Mouse (Mus musculus) intestine, embryonic 15.5 days (tissue): Measurements from ENCODE around the gene Nek6. TPM values are rescaled to one million over a fixed set of nuclear protein-coding genes. Genes with fewer than 3 reads are reported as not detected.

Source experiments
- ATAC-seq: fragments of 200-750 bp; cut with Nextera tagmentation; 2 replicates; pipeline ENCODE4 v1.8.0; 2017; ENCODE audit warnings: moderate TSS enrichment, moderate library complexity
- H3K27ac ChIP-seq: fragments of 300-500 bp; sonication (generic); 2 replicates; pipeline ENCODE4 v1.5.1; 2015; ENCODE audit warnings: mild to moderate bottlenecking, inconsistent platforms
- H3K27me3 ChIP-seq: fragments of 300-500 bp; sonication (generic); replicated peaks from 2 replicates; pipeline ENCODE4 v1.6.1; 2015; ENCODE audit warnings: inconsistent platforms
- H3K36me3 ChIP-seq: fragments of 300-500 bp; sonication (generic); 2 replicates; pipeline ENCODE4 v1.6.1; 2015; ENCODE audit warnings: inconsistent platforms
- H3K4me1 ChIP-seq: fragments of 300-500 bp; sonication (generic); replicated peaks from 2 replicates; pipeline ENCODE4 v1.6.1; 2015; ENCODE audit warnings: inconsistent platforms
- H3K4me2 ChIP-seq: fragments of 300-500 bp; sonication (generic); replicated peaks from 2 replicates; pipeline ENCODE4 v1.6.1; 2015; ENCODE audit warnings: mild to moderate bottlenecking, inconsistent platforms
- H3K4me3 ChIP-seq: fragments of 300-500 bp; sonication (generic); replicated peaks from 2 replicates; pipeline ENCODE4 v1.5.1; 2015; ENCODE audit warnings: inconsistent platforms
- H3K9ac ChIP-seq: fragments of 300-500 bp; sonication (generic); 2 replicates; pipeline ENCODE4 v1.6.1; 2015; ENCODE audit warnings: inconsistent platforms
- H3K9me3 ChIP-seq: fragments of 300-500 bp; sonication (generic); 2 replicates; pipeline ENCODE4 v1.6.1; 2016; ENCODE audit warnings: inconsistent platforms
- WGBS: fragments of 180-500 bp; shearing (Covaris S2); methylation state at CpG from one replicate; pipeline ENCODE4 v1.1.7; 2015; 5-methylcytosine and 5-hydroxymethylcytosine counted together
- polyA plus RNA-seq: library from polyadenylated mRNA; unstranded; fragments of >200 nt; fragmentation: Nextera tagmentation; extraction: Ambion mirVana; gene quantifications from 2 replicates; pipeline ENCODE4 v1.2.1, GENCODE M21; 2015

The Nek6 gene
- polyA plus RNA-seq, 1 experiment from 2014 or later, result 102 TPM

DNA sequence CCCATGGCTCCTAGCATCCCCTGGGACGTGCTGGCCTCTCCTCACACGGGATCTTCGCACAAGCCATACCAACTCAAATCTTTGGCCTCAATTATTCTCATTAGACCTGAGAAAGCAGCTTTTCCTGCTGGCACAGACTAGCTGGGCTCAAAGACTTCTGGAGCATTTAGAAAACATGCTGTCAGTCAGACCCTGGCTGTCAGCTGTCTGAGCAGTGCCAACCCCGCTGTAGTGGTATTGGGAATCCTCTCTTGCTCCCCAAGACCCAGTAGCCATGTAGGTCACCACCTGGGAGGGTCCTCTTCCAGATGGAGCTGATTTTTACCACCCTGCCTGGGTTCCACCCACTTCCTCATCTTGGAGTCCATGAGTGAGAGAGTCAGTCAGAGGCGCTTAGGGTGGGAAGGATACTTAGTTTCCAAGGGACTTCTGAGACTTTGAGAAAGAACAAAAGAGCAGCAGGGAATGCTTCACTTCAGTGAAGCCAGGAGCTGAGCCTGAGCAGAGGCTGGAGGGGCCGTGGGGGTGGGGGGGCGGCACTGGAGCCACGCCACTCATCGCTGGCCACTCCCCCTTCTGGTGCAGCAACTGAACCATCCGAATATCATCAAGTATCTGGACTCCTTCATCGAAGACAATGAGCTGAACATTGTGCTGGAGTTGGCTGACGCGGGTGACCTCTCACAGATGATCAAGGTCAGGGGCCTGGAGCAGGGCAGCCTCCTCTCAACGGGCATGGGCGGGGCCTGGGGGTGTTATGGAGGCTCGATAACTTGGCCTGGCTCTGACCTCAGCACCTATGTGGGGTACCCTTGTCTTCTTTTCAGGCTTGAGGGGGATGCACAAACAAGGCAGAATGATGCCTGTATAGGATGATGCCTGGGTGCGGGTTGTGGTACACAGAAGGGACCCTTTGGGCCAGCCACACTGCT lies 49.1 kb downstream of the Nek6 start:
- no peaks in the 10 kb centered on the region for H3K9me3 ChIP-seq
- H3K9ac ChIP-seq, result no peak overlapping the region
- no peaks in the 10 kb centered on the region for H3K27me3 ChIP-seq
- ATAC-seq, result no peak
- H3K36me3 ChIP-seq, result peaks cover 27% of the 10 kb centered on the region
- H3K4me1 ChIP-seq, result no peaks in the 10 kb centered on the region; the same call in 1 of the 2 replicates
- 71% methylated on average over 17 of the region's 17 CpGs for WGBS
- H3K27ac ChIP-seq, result no peak overlapping the region
- no peak overlapping the region for H3K4me2 ChIP-seq
- no peak overlapping the region for H3K4me3 ChIP-seq

DNA sequence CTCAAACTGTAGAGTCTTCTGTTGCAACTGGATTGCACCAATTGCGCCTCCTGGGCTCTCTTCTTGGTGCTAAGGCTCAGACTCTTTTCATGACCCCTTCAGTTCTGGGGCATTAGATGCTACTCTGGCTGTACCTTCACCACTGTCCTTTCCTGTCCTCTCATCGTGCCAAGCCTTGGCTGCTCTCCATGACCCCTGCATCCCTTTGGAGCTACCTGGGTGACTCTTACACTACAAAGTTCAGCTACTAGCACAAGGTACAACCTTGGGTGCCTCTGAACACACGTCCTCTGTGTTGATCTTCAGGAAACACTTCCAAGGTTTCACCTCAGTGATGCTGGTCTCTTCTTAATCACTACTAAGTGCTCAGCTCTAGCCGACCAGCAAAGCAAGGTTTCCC lies 51.2 kb downstream of the Nek6 start:
- 85% methylated on average over 4 of the region's 4 CpGs for WGBS
- Histone ChIP-seq H3K27me3 (no peaks in the 10 kb centered on the region), H3K4me1 (no peaks in the 10 kb centered on the region), H3K9me3 (no peaks in the 10 kb centered on the region), H3K4me2 (no peak overlapping the region), H3K9ac (no peak overlapping the region), H3K36me3 (peaks cover 27% of the 10 kb centered on the region), H3K4me3 (no peak overlapping the region), H3K27ac (no peak overlapping the region)
- ATAC-seq, result no peak

DNA sequence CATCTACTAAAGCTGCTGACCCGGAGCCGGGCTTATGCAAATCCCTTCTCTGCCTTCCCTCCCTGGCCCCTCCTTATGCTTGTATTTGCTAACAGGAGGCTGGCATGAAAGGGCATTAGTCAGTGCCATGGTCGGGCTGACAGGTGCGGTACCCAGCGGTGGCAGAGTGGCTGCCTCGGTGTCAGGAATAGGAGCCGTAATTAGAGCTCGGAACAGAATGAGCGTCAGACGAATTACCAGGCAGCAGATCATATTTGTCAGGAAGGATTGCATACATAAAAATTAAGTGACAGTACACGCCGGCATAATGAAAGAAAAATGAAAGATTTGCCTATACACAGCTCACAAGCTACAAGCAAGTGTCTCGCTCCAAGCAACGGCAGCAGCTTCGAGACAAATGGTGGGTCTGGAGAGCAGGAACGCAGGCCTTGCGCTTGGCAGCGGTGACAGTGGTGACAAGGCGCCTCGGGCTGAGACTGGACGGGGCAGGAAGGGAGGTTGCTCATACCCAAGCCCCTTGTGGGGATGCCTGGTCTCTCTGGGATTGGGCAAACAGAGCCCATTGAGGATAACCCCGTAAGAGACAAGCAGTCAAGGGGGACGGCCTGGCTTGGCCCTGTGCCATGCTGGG lies 60.6 kb downstream of the Nek6 start:
- Histone ChIP-seq H3K4me2 (no peak overlapping the region), H3K9ac (no peak overlapping the region), H3K27me3 (no peaks in the 10 kb centered on the region), H3K4me3 (no peak overlapping the region), H3K9me3 (no peaks in the 10 kb centered on the region), H3K27ac (no peak overlapping the region), H3K36me3 (peaks cover 18% of the 10 kb centered on the region), H3K4me1 (no peaks in the 10 kb centered on the region)
- WGBS, result 91% methylated on average over 23 of the region's 23 CpGs
- no peak for ATAC-seq

DNA sequence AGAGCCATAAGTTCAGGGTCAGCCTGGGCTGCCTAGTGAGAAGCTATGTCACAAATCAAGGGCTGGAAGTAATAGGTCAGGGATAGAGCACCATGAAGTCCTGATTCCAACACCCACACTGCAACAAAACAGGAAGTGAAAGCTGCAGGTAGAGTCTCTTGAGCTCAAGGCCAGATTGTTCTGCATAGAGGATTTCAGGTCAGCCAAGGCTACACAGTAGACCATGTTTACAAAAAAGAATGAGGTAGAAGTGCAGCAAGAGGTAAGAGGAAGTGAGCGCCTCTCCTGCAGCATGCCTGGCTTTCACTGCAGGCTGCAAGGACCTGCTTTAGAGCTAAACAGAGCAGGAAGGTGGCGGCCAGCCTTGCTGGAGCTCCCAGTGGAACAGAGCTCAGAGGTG lies 63.3 kb downstream of the Nek6 start:
- no peak overlapping the region for H3K27ac ChIP-seq
- 0 out of 2 replicates have a peak, but pooled peaks cover 12% of the 10 kb centered on the region for H3K4me1 ChIP-seq
- H3K4me3 ChIP-seq, result no peak overlapping the region
- no peak overlapping the region for H3K9ac ChIP-seq
- H3K36me3 ChIP-seq, result peaks cover 11% of the 10 kb centered on the region; the same call in 1 of the 2 replicates
- H3K4me2 ChIP-seq, result no peak overlapping the region
- no peaks in the 10 kb centered on the region for H3K27me3 ChIP-seq
- no peaks in the 10 kb centered on the region for H3K9me3 ChIP-seq
- 82% methylated on average over 2 of the region's 2 CpGs for WGBS
- ATAC-seq, result no peak

DNA sequence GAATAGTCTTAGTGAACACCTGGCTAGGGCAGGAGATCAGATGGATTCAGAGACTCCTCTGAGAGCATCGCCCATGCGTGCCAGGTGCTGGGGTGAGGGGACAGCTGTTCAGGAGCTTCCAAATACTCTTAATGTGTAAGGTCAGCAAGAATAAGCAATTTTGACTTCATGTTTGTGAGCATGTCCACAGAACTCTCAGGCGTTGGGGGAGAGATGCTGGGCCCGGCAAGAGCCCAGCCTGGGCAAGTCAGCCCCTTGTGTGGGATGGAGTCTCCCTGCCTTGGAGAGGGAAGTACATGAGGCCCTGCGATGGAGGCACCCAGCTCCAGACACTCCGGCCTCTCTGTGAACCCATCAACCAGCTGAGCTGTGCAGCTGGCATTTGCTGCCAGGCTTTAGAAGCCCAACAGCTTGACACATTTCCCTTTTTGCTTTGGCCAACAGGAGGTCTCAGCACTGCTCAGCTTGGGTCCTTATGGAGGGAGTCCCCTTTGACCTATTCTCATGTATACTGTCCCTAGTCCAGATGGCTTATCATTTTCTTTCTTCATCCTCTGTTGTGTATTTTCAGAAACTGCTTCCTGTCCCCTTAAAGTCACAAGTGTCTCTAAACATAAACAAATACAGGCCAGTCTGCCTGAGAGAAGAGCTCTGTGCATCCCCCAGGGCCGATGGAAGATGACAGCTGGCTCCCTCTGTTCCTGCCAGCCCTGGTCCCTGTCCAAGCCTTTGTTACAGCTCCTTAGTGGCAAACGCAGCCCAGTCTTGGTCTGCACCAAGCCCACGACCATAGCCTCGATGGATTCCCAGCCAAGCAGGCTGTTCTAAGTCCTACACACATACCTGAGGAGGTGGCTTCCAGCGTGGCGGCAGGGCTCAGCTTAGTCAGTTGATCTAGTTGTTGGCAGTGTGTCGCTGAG lies 67.4 kb downstream of the Nek6 start:
- Histone ChIP-seq H3K36me3 (peaks cover 4% of the 10 kb centered on the region; the same call in 1 of the 2 replicates), H3K27ac (peak overlapping the region; percentile 56; the same call in 1 of the 2 replicates), H3K9ac (no peak overlapping the region), H3K4me2 (no peak overlapping the region), H3K4me1 (0 out of 2 replicates have a peak, but pooled peaks cover 12% of the 10 kb centered on the region), H3K9me3 (no peaks in the 10 kb centered on the region), H3K4me3 (no peak overlapping the region), H3K27me3 (no peaks in the 10 kb centered on the region)
- peak; percentile 53; the same call in 1 of the 2 replicates for ATAC-seq
- WGBS, result 56% methylated on average over 13 of the region's 13 CpGs

DNA sequence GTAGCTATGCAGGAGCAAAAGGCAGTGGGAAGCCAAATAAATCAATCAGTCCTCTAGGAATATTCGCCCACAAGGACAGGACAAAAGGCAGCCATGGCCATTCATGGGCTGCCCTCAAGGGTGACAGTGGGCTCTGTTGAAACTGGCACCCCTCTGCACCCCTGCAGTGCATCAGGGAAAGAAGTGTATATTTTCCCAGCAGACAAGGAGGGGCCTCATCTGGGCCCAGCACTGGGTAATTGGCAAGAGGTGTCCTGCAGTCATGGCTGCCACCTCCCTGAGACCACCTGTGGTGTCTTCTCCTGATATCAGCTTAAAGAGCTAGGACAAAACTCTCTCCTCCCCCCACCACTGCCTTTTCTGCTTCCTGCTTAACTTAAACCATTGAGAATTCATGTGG lies 68.1 kb downstream of the Nek6 start:
- H3K27ac ChIP-seq, result no peak overlapping the region
- peaks cover 4% of the 10 kb centered on the region; the same call in 1 of the 2 replicates for H3K36me3 ChIP-seq
- H3K4me3 ChIP-seq, result no peak overlapping the region
- no peak for ATAC-seq
- H3K4me2 ChIP-seq, result no peak overlapping the region
- H3K9ac ChIP-seq, result no peak overlapping the region
- H3K27me3 ChIP-seq, result no peaks in the 10 kb centered on the region
- H3K9me3 ChIP-seq, result no peaks in the 10 kb centered on the region
- 56% methylated on average over 1 of the region's 1 CpGs for WGBS
- 0 out of 2 replicates have a peak, but pooled peaks cover 12% of the 10 kb centered on the region for H3K4me1 ChIP-seq

DNA sequence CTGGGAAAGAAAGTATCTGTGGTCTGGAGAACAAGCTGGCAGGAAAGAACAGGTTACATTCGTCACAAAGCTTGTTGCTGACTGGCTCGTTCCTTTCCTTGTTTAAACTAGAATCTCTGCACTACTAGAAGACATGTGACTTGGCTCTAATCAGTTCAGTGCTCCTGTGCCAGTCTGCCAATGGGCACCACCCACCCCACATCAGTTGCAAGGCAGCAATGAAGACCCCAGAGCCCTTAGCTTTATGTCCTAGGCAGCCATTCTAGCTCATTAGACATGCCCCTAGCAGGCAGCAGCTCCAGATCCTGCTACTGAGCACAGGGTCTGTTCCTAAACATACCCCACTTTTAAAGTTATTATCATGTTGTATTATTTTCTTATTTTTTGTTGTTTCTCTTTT lies 72.5 kb downstream of the Nek6 start:
- Histone ChIP-seq H3K4me2 (no peak overlapping the region), H3K4me1 (0 out of 2 replicates have a peak, but pooled peaks cover 5% of the 10 kb centered on the region), H3K9ac (no peak overlapping the region), H3K36me3 (peaks cover 18% of the 10 kb centered on the region), H3K27me3 (no peaks in the 10 kb centered on the region), H3K9me3 (no peaks in the 10 kb centered on the region), H3K27ac (no peak overlapping the region), H3K4me3 (no peak overlapping the region)
- ATAC-seq, result no peak
- WGBS, result 73% methylated on average over 2 of the region's 2 CpGs

DNA sequence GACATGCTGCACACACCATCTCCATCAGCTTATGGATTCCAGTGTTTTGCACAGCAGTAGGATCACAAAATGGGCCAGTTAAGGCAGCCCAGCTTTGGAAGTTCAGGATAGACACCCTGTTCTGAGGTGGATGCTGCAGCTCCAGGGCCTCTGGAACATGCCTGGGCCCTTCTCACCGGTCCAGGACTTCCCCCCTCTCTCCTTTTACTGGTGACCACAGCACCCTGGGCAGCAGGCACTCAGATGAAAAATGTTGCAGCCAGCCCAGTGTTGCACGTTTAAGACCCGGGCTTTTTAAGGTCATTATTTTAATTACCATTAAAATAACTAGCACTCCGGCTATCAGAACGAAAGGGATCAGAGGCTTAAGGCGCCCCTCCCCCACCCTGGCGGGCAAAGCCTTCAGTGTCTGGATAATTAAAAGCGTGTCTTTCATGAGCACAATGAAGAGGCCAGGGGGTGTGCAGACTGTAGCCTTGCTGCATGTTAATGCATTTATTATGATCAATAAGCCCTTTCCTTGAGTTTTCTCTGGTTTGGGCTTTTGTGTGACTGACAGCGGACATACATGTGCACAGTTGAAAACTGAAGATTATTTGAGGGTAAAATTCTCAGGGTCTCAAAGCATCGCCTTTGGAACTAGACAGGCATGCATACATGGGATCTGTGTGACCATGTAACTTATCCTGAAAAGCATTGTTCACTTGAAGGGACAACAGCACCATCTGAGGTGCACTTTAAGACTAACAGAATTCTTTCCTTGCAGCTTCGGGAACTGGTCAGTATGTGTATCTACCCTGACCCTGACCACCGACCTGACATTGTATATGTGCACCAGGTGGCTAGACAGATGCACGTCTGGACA lies 73.3 kb downstream of the Nek6 start:
- H3K27ac ChIP-seq, result no peak overlapping the region
- no peaks in the 10 kb centered on the region for H3K4me1 ChIP-seq
- H3K36me3 ChIP-seq, result peaks cover 26% of the 10 kb centered on the region
- no peak overlapping the region for H3K4me2 ChIP-seq
- ATAC-seq, result no peak
- H3K9me3 ChIP-seq, result no peaks in the 10 kb centered on the region
- H3K9ac ChIP-seq, result no peak overlapping the region
- no peaks in the 10 kb centered on the region for H3K27me3 ChIP-seq
- H3K4me3 ChIP-seq, result no peak overlapping the region
- 63% methylated on average over 13 of the region's 13 CpGs for WGBS

DNA sequence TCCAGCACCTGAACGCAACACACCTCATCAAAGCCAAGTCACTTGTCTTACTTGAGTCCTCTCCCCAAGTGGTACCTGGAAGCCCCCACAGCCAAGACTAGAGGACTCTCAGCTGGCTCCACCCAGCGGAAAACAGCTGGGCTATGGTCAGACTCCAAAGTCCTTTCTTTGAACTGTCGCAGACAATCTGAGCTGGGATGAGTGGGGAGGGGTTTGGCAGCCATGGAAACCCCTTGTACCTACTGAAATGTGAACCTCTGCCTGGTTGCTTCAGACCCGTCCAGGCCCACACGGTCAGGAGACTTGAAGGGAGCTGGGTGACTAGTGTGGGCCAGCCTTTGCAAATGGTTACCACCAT lies 73.9 kb downstream of the Nek6 start:
- peak; percentile 47 for ATAC-seq
- Histone ChIP-seq H3K27ac (no peak overlapping the region), H3K36me3 (peaks cover 31% of the 10 kb centered on the region)

DNA sequence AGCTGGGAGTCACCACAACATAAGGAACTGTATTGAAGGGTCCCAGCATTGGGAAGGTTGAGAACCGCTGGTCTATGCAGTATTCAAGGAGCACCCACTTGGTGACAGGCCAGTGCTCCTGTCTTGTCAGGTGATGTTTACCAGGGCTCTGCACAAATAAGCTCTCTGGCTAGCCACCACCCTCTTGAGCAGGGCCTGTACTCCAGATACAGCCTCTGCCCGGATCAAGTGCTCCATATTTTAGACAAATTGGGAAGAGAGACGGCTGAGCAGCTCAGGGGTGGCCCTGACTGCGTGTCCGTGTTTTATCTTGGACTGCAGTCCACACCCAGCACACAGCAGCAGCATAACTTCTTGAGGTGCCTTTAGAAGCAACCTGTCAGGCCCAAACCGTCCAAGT lies 75.3 kb downstream of the Nek6 start:
- Histone ChIP-seq H3K4me3 (no peak overlapping the region), H3K4me2 (no peak overlapping the region), H3K9ac (no peak overlapping the region), H3K27me3 (no peaks in the 10 kb centered on the region), H3K36me3 (peaks cover 34% of the 10 kb centered on the region), H3K9me3 (no peaks in the 10 kb centered on the region), H3K4me1 (no peaks in the 10 kb centered on the region), H3K27ac (no peak overlapping the region)
- no peak for ATAC-seq
- WGBS, result 60% methylated on average over 6 of the region's 6 CpGs

More for the DNA sequence above, 73.9 kb downstream of the Nek6 start:
- H3K4me1 ChIP-seq, result no peaks in the 10 kb centered on the region
- no peak overlapping the region for H3K9ac ChIP-seq
- H3K4me3 ChIP-seq, result no peak overlapping the region
- no peak overlapping the region for H3K4me2 ChIP-seq
- WGBS, result 50% methylated on average over 5 of the region's 5 CpGs
- no peaks in the 10 kb centered on the region for H3K27me3 ChIP-seq
- H3K9me3 ChIP-seq, result no peaks in the 10 kb centered on the region

DNA sequence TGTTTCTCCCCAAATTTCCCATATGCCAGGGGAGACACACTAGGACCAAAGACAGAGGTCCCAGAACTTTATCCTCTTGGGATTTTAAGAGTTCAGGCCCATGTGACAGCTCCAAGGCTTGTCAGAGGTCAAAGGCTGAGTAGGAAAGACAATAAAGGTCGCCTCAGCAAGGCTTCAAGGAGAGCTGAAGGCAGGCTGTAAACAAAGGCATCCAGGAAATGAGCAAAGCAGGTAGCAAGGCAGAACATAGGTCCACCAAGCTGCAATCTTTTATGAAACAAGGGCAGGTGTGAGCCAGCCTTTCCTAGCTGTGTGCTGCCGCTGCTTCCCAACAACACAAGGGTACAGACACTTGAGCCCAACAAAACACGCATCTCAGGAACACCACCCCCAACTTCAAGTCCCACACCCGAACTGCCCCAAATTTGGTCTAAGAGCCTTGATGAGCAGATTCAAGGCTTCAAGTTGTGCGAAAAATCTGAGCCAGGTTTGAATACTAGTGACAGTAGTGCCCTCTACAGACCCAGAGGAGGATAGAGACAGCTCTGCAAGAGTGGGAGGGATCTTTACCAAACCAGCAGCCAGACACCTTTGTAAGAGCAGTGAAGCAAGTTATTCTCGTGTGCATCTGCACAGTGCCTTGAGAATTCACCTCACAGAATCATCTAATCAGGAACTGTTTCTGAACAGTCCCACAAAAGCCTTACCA lies 80.5 kb downstream of the Nek6 start:
- Histone ChIP-seq H3K4me2 (no peak overlapping the region), H3K27ac (no peak overlapping the region), H3K4me3 (no peak overlapping the region), H3K9ac (no peak overlapping the region), H3K4me1 (0 out of 2 replicates have a peak, but pooled peaks cover 3% of the 10 kb centered on the region), H3K36me3 (peaks cover 22% of the 10 kb centered on the region), H3K27me3 (no peaks in the 10 kb centered on the region), H3K9me3 (no peaks in the 10 kb centered on the region)
- no peak for ATAC-seq
- whole genome bisulfite sequencing, result 65% methylated on average over 6 of the region's 6 CpGs
